16 mouse cellular contexts compared by ENCODE assay signal in the genomic region with DNA sequence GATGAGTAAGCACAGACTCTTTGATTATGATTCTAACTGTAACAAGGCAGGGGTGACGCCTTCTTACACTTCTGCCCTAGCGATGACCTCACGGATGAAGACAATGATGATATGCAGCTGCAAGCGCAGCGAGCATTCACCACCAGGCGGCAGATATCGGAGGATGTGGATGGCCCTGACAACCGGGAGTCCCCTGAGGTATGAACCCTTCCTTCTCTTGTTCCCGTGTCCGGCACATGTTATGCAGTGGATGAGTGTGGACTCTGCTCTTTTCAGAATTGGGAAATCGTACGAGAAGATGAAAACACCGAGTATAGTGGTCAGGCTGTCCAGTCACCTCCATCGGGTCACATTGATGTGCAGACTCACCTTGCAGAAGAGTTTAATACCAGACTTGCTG. TPM values are rescaled to one million over a fixed set of nuclear protein-coding genes. Genes with fewer than 3 reads are reported as not detected.
DNase-seq lines count a peak whose midpoint lies in the region; ATAC-seq and TF ChIP-seq lines count a peak whose summit lies in the region.
"Had no signal": no experiment of that assay in that cellular context is flagged by ENCODE, and none has a peak within 500 bp of the region (broad histone marks: within the 10 kb centered on the region; RNA-seq: fewer than 3 reads in every experiment).

No protein-coding gene starts in this region.

- H3K36me3 ChIP-seq in heart, adult 2 months (ENCODE audit: control insufficient read depth, insufficient read depth, low read length), result peaks cover 34% of the 10 kb centered on the region
- peaks cover 59% of the 10 kb centered on the region for H3K36me3 ChIP-seq in lung, postnatal 0 days (ENCODE audit: insufficient read depth, low read length)

- no peak for TF ChIP-seq POLR2A in heart, adult 2 months (IDR thresholded peaks at IDR 0.05; ENCODE audit: insufficient read depth, low read depth, low read length)
- TF ChIP-seq POLR2A in lung, adult 2 months (IDR thresholded peaks at IDR 0.05; ENCODE audit: borderline replicate concordance, extremely low read depth, low read depth, low read length), result no peak

- TF ChIP-seq EP300 in heart, adult 2 months (IDR thresholded peaks at IDR 0.05; ENCODE audit: insufficient read depth, low read depth, low read length), result no peak
- TF ChIP-seq EP300 in lung, postnatal 0 days (IDR thresholded peaks at IDR 0.05), result no peak

- H3K4me3 ChIP-seq in heart, adult 2 months, result no peak overlapping the region
- no peak overlapping the region for H3K4me3 ChIP-seq in lung, postnatal 0 days (ENCODE audit: low read depth, low read length)
- no peak overlapping the region for H3K4me3 ChIP-seq in lung, adult 2 months (replicated peaks; ENCODE audit: extremely low read depth, low read depth, low read length)
- H3K4me3 ChIP-seq: erythroblast, embryonic 14.5 days; midbrain, embryonic 12.5 days had no signal

- no peak overlapping the region for H3K27ac ChIP-seq in heart, adult 2 months
- no peak overlapping the region for H3K27ac ChIP-seq in lung, postnatal 0 days (ENCODE audit: low read length)
- H3K27ac ChIP-seq: midbrain, embryonic 12.5 days had no signal

- WGBS in heart, adult 2 months, result 58% methylated on average over 14 of the region's 14 CpGs
- WGBS in lung, postnatal 0 days, result 88% methylated on average over 14 of the region's 14 CpGs
- 82% methylated on average over 14 of the region's 14 CpGs for WGBS in lung, adult 2 months

- H3K4me2 ChIP-seq in lung, postnatal 0 days (replicated peaks; ENCODE audit: low read depth, low read length), result no peak overlapping the region
- H3K4me2 ChIP-seq: midbrain, embryonic 12.5 days had no signal

- intact Hi-C loops in heart, adult 2 months (cut with DNase I), result no loop called here
- intact Hi-C loops in heart, postnatal 25 days (cut with DNase I), result no loop called here

- H3K9me3 ChIP-seq in lung, postnatal 0 days (ENCODE audit: low read length), result no peaks in the 10 kb centered on the region
- H3K9me3 ChIP-seq: midbrain, embryonic 12.5 days had no signal

- H3K79me2 ChIP-seq in heart, adult 2 months (replicated peaks; ENCODE audit: control insufficient read depth, insufficient read depth, low read length), result 0 out of 2 replicates have a peak, but pooled peaks cover under 1% of the 10 kb centered on the region

- H3K4me1 ChIP-seq in heart, adult 2 months (ENCODE audit: control insufficient read depth, insufficient read depth, low read length), result peaks cover under 1% of the 10 kb centered on the region
- no peaks in the 10 kb centered on the region for H3K4me1 ChIP-seq in lung, postnatal 0 days (ENCODE audit: insufficient read depth, low read depth, low read length)
- H3K4me1 ChIP-seq in lung, adult 2 months (ENCODE audit: control insufficient read depth, insufficient read depth, low read length), result no peaks in the 10 kb centered on the region
- H3K4me1 ChIP-seq: midbrain, embryonic 12.5 days had no signal

- peak; percentile 37 for TF ChIP-seq CTCF in heart, adult 2 months (IDR thresholded peaks at IDR 0.05)
- peak; percentile 15; the same call in 1 of the 2 replicates for TF ChIP-seq CTCF in lung, postnatal 0 days (IDR thresholded peaks at IDR 0.05)
- no peak for TF ChIP-seq CTCF in lung, adult 2 months (IDR thresholded peaks at IDR 0.05; ENCODE audit: insufficient read depth, low read length)

- H3K9ac ChIP-seq in heart, adult 2 months (ENCODE audit: low read depth, low read length), result no peak overlapping the region
- no peak overlapping the region for H3K9ac ChIP-seq in lung, postnatal 0 days (replicated peaks; ENCODE audit: low read depth)
- H3K9ac ChIP-seq: midbrain, embryonic 12.5 days had no signal

- peak in 1 of 2 experiments; percentile 44 for DNase-seq in heart, adult 2 months
- no peak for DNase-seq in heart, postnatal 25 days (ENCODE audit: low spot score)
- DNase-seq in kidney, postnatal 10 days, result peak; percentile 40
- DNase-seq in kidney, adult 11 months, result no peak
- DNase-seq in lung, postnatal 0 days (ENCODE audit: low spot score), result no peak
- DNase-seq in lung, adult 2 months, result no peak
- no peak for DNase-seq in cerebellum, postnatal 14 days
- DNase-seq: B cell, adult 2 months; cerebellum, adult 8-10 months; kidney, adult 8-10 months; kidney, postnatal 36 days; retina, postnatal 1 day had no signal

- no peaks in the 10 kb centered on the region for H3K27me3 ChIP-seq in heart, adult 2 months (ENCODE audit: control insufficient read depth, insufficient read depth, low read length)
- H3K27me3 ChIP-seq in lung, postnatal 0 days (replicated peaks; ENCODE audit: insufficient read depth, low read length), result no peaks in the 10 kb centered on the region
- H3K27me3 ChIP-seq: midbrain, embryonic 12.5 days had no signal

- ATAC-seq in lung, postnatal 0 days, result no peak
- ATAC-seq: forebrain, embryonic 16.5 days; hindbrain, embryonic 16.5 days had no signal

RNA-seq across cellular contexts. Expression of gene Nedd4, which starts 59.1 kb away (rescaled TPM):
- total RNA-seq in heart, adult 2 months (2021), result 100 to 1,000 TPM; 317 to 357 TPM
- polyA plus RNA-seq in heart, adult 2 months (2012; rRNA removed), result 129 and 289 TPM in 2 replicates
- 100 to 1,000 TPM; 337 to 377 TPM for total RNA-seq in heart, postnatal 25 days (2021)
- 264 and 334 TPM in 2 replicates for polyA plus RNA-seq in lung, postnatal 0 days (2015; fragmentation: Nextera tagmentation; extraction: Ambion mirVana)
- 98.5 and 165 TPM in 2 replicates for polyA plus RNA-seq in lung, adult 2 months (2012; rRNA removed)
